Mouse (Mus musculus) testis, adult 10 weeks (tissue): ENCODE measurements around the gene Cldn34b2. TPM values are rescaled to one million over a fixed set of nuclear protein-coding genes. Genes with fewer than 3 reads are reported as not detected.

Source experiments
- polyA plus RNA-seq: library from polyadenylated mRNA; stranded (reverse); fragments of 350-450 nt; fragmentation: Illumina TruSeq; extraction: RNeasy Lipid Tissue Mini Kit (QIAGEN cat#74804); gene quantifications from one replicate; pipeline ENCODE4 v1.2.3, GENCODE M21; 2014; ENCODE audit warnings: low read depth, low replicate concordance

The Cldn34b2 gene
- polyA plus RNA-seq = 31.6 TPM

DNA sequence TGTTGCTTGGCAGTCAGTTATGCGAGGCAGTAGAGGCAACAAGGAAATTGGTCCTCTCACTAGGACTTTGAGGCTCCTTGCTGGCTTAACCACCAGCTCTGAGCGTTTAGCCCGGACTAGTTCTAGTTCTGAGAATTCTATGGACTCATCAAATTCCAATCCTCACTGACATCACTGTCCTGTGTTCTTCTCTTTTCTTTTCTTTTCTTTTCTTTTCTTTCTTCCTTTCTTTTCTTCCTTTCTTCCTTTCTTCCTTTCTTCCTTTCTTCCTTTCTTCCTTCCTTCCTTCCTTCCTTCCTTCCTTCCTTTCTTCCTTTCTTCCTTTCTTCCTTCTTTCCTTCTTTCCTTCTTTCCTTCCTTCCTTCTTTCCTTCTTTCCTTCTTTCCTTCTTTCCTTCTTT, at the start of gene Cldn34b2:
Gene Cldn34b2, minus strand, starts transcription at position 101 of the 400 bp plus-strand sequence.

DNA sequence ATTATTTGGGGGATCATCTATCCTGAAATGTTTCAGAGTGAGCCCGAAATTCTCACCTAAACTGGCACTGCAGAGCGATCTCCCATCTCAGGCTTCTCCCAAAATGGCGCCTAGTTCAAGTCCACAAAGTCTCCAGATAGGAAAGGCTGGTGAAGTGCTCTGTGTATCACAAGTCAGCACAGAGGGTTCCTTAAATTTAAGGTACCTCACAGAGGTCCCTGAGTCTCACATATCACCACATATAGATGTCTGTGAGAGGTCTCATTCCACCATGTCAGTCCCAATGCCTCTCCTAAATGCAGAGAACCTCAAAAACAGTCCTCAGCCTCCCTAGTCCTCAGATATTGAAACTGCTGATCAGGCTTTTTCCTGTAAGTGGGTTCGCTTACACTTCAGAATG, 34.6 kb downstream of the Cldn34b2 start, which contains the start of gene Magea2:
Gene Magea2, minus strand, starts transcription at position 101 of the 400 bp plus-strand sequence.

GRCm38 (mm10) chrX:155089693-155090092, 38.5 kb downstream of the Cldn34b2 start, which contains the start of gene Magea1:
Magea1 (minus strand) TSS chrX:155089793.

Other genes with a start within 250 kb of the Cldn34b2 start
- gene Cldn34b1, start 238.1 kb downstream of the Cldn34b2 start, polyA plus RNA-seq = 24.0 TPM
- gene Magea6, start 192.4 kb downstream of the Cldn34b2 start, polyA plus RNA-seq = 1.1 TPM
- 1.5 TPM for gene Magea3, start 178.9 kb downstream of the Cldn34b2 start, polyA plus RNA-seq
- gene Magea8, start 132.6 kb downstream of the Cldn34b2 start, polyA plus RNA-seq = 3.0 TPM
- 2.6 TPM for gene Magea5, start 65.3 kb downstream of the Cldn34b2 start, polyA plus RNA-seq
- gene Magea1, start 38.6 kb downstream of the Cldn34b2 start, polyA plus RNA-seq = not detected
- gene Magea2, start 34.7 kb downstream of the Cldn34b2 start, polyA plus RNA-seq = 1.2 TPM
- gene Sat1, start 88.0 kb upstream of the Cldn34b2 start, polyA plus RNA-seq = 21.9 TPM
- 116 TPM for gene Acot9, start 134.0 kb upstream of the Cldn34b2 start, polyA plus RNA-seq
- 351 TPM for gene Prdx4, start 212.3 kb upstream of the Cldn34b2 start, polyA plus RNA-seq